Mouse (Mus musculus) hindbrain, embryonic 10.5 days (tissue): Measurements from ENCODE around the gene Klhdc1. TPM values are rescaled to one million over a fixed set of nuclear protein-coding genes. Genes with fewer than 3 reads are reported as not detected.

ENCODE experiments used
- DNase-seq: peaks from one replicate; pipeline ENCODE4 v3.0.0-alpha.2; 2017; ENCODE audit warnings: low spot score
- H3K27ac ChIP-seq: fragments of 300-500 bp; sonication (generic); 2 replicates; pipeline ENCODE4 v1.5.1; 2016; ENCODE audit warnings: mild to moderate bottlenecking, moderate library complexity
- H3K27me3 ChIP-seq: fragments of 300-500 bp; sonication (generic); 2 replicates; pipeline ENCODE4 v1.6.1; 2016; ENCODE audit warnings: mild to moderate bottlenecking; ENCODE audit not compliant: poor library complexity, insufficient read depth, severe bottlenecking
- H3K36me3 ChIP-seq: fragments of 300-500 bp; sonication (generic); 2 replicates; pipeline ENCODE4 v1.6.1; 2016; ENCODE audit warnings: mild to moderate bottlenecking, moderate library complexity
- H3K4me1 ChIP-seq: fragments of 300-500 bp; sonication (generic); replicated peaks from 2 replicates; pipeline ENCODE4 v1.6.1; 2016; ENCODE audit warnings: mild to moderate bottlenecking
- H3K4me3 ChIP-seq: fragments of 300-500 bp; sonication (generic); 2 replicates; pipeline ENCODE4 v1.5.1; 2016; ENCODE audit warnings: mild to moderate bottlenecking, moderate library complexity
- H3K9me3 ChIP-seq: fragments of 300-500 bp; sonication (generic); 2 replicates; pipeline ENCODE4 v1.6.1; 2016; ENCODE audit warnings: mild to moderate bottlenecking, moderate library complexity
- WGBS: fragments of 180-500 bp; shearing (Covaris S2); methylation state at CpG from one replicate; pipeline ENCODE4 v1.1.7; 2016; 5-methylcytosine and 5-hydroxymethylcytosine counted together
- polyA plus RNA-seq: library from polyadenylated mRNA; unstranded; fragments of >200 nt; fragmentation: Nextera tagmentation; extraction: Ambion mirVana; gene quantifications from 2 replicates; pipeline ENCODE4 v1.2.1, GENCODE M21; 2016

Klhdc1 gene
- polyA plus RNA-seq: 1.9 and 2.5 TPM in 2 replicates

- Histone ChIP-seq H3K36me3 (no peaks in the 10 kb centered on the region), H3K27ac (peak within 1 kb of the TSS; percentile 95), H3K27me3 (no peaks in the 10 kb centered on the region), H3K4me3 (peak within 1 kb of the TSS; percentile 71), H3K4me1 (peaks cover 21% of the 10 kb centered on the region; the same call in 1 of the 2 replicates), H3K9me3 (no peaks in the 10 kb centered on the region)
- 76% methylated on average over 6 of the region's 6 CpGs for WGBS
- DNase-seq: no peak
These were observed at the start of gene Klhdc1 for GRCm38 (mm10) chr12:69240876-69241275. Gene Klhdc1 (plus strand): TSS chr12:69241176.

- Histone ChIP-seq H3K4me3 (no peak overlapping the region), H3K27ac (no peak overlapping the region), H3K27me3 (no peaks in the 10 kb centered on the region), H3K36me3 (peaks cover 62% of the 10 kb centered on the region), H3K9me3 (no peaks in the 10 kb centered on the region), H3K4me1 (peaks cover 23% of the 10 kb centered on the region)
- no peak for DNase-seq
- 93% methylated on average over 5 of the region's 5 CpGs for WGBS
These were observed 49.6 kb upstream of the Klhdc1 start for GRCm38 (mm10) chr12:69191396-69191795.

GRCm38 (mm10) chr12:69192637-69193036 is 48.3 kb upstream of the Klhdc1 start:
- Histone ChIP-seq H3K9me3 (no peaks in the 10 kb centered on the region), H3K4me1 (peaks cover 15% of the 10 kb centered on the region), H3K27ac (no peak overlapping the region), H3K27me3 (no peaks in the 10 kb centered on the region), H3K36me3 (peaks cover 52% of the 10 kb centered on the region), H3K4me3 (no peak overlapping the region)
- 96% methylated on average over 2 of the region's 2 CpGs for WGBS
- no peak for DNase-seq

- Histone ChIP-seq H3K27me3 (no peaks in the 10 kb centered on the region), H3K36me3 (peaks cover 42% of the 10 kb centered on the region), H3K4me3 (peak within 1 kb of the TSS; percentile 92), H3K9me3 (no peaks in the 10 kb centered on the region), H3K27ac (peak within 1 kb of the TSS; percentile 93), H3K4me1 (peaks cover 31% of the 10 kb centered on the region)
- peak; percentile 78 for DNase-seq
- under 1% methylated on average over 75 of the region's 75 CpGs for WGBS
These were observed 44.3 kb upstream of the Klhdc1 start, which contains the start of gene Gm49383 for GRCm38 (mm10) chr12:69196444-69197377. Gene Gm49383 (minus strand): TSS chr12:69197104.

- peak overlapping the region; percentile 93 for H3K27ac ChIP-seq
- whole genome bisulfite sequencing: under 1% methylated on average over 94 of the region's 94 CpGs
- H3K4me1 ChIP-seq: peaks cover 31% of the 10 kb centered on the region
- no peaks in the 10 kb centered on the region for H3K27me3 ChIP-seq
- DNase-seq: peak; percentile 66
- no peaks in the 10 kb centered on the region for H3K9me3 ChIP-seq
- peak overlapping the region; percentile 92 for H3K4me3 ChIP-seq
- H3K36me3 ChIP-seq: peaks cover 42% of the 10 kb centered on the region
These were observed 43.4 kb upstream of the Klhdc1 start for GRCm38 (mm10) chr12:69197378-69198163.

- peak within 1 kb of the TSS; percentile 92 for H3K4me3 ChIP-seq
- under 1% methylated on average over 18 of the region's 18 CpGs for WGBS
- peak; percentile 84 for DNase-seq
- peaks cover 42% of the 10 kb centered on the region for H3K36me3 ChIP-seq
- peak within 1 kb of the TSS; percentile 93 for H3K27ac ChIP-seq
- H3K9me3 ChIP-seq: no peaks in the 10 kb centered on the region
- peaks cover 31% of the 10 kb centered on the region for H3K4me1 ChIP-seq
- H3K27me3 ChIP-seq: no peaks in the 10 kb centered on the region
These were observed 42.8 kb upstream of the Klhdc1 start, which contains the start of gene Dnaaf2 for GRCm38 (mm10) chr12:69198164-69198535. Gene Dnaaf2 (minus strand): TSS chr12:69198429.

GRCm38 (mm10) chr12:69198985-69199384 is 42.0 kb upstream of the Klhdc1 start:
- no peak for DNase-seq
- peaks cover 31% of the 10 kb centered on the region for H3K4me1 ChIP-seq
- no peaks in the 10 kb centered on the region for H3K27me3 ChIP-seq
- no peaks in the 10 kb centered on the region for H3K9me3 ChIP-seq
- H3K27ac ChIP-seq: no peak overlapping the region
- peaks cover 49% of the 10 kb centered on the region for H3K36me3 ChIP-seq
- H3K4me3 ChIP-seq: peak overlapping the region; percentile 92

- H3K27me3 ChIP-seq: no peaks in the 10 kb centered on the region
- peak; percentile 13 for DNase-seq
- 82% methylated on average over 16 of the region's 16 CpGs for WGBS
- no peak within 1 kb of the TSS for H3K4me3 ChIP-seq
- H3K36me3 ChIP-seq: peaks cover 79% of the 10 kb centered on the region
- H3K9me3 ChIP-seq: no peaks in the 10 kb centered on the region
- H3K27ac ChIP-seq: no peak within 1 kb of the TSS
- peaks cover under 1% of the 10 kb centered on the region; the same call in 1 of the 2 replicates for H3K4me1 ChIP-seq
These were observed 36.7 kb upstream of the Klhdc1 start, which contains the start of gene Gm49384 for GRCm38 (mm10) chr12:69204052-69204833. Gene Gm49384 (minus strand): TSS chr12:69204267.

GRCm38 (mm10) chr12:69207396-69207795 is 33.6 kb upstream of the Klhdc1 start:
- 93% methylated on average over 8 of the region's 8 CpGs for WGBS
- no peaks in the 10 kb centered on the region for H3K4me1 ChIP-seq
- H3K27me3 ChIP-seq: no peaks in the 10 kb centered on the region
- H3K36me3 ChIP-seq: peaks cover 82% of the 10 kb centered on the region
- DNase-seq: no peak
- no peak overlapping the region for H3K4me3 ChIP-seq
- H3K9me3 ChIP-seq: no peaks in the 10 kb centered on the region
- no peak overlapping the region for H3K27ac ChIP-seq

GRCm38 (mm10) chr12:69207926-69208325 is 33.0 kb upstream of the Klhdc1 start:
- H3K4me3 ChIP-seq: no peak overlapping the region
- WGBS: 94% methylated on average over 7 of the region's 7 CpGs
- no peaks in the 10 kb centered on the region for H3K9me3 ChIP-seq
- H3K4me1 ChIP-seq: no peaks in the 10 kb centered on the region
- H3K36me3 ChIP-seq: peaks cover 82% of the 10 kb centered on the region
- no peak overlapping the region for H3K27ac ChIP-seq
- H3K27me3 ChIP-seq: no peaks in the 10 kb centered on the region
- DNase-seq: no peak

- no peaks in the 10 kb centered on the region for H3K4me1 ChIP-seq
- H3K9me3 ChIP-seq: no peaks in the 10 kb centered on the region
- H3K36me3 ChIP-seq: peaks cover 82% of the 10 kb centered on the region
- no peak for DNase-seq
- no peaks in the 10 kb centered on the region for H3K27me3 ChIP-seq
- H3K4me3 ChIP-seq: no peak overlapping the region
- no peak overlapping the region for H3K27ac ChIP-seq
- 87% methylated on average over 2 of the region's 2 CpGs for WGBS
These were observed 32.5 kb upstream of the Klhdc1 start for GRCm38 (mm10) chr12:69208520-69208919.
